Comparison of ENCODE assay signal across 10 mouse cellular contexts in genomic region chr10:62313885-62314424, GRCm38 (mm10).
DNase-seq lines count a peak whose midpoint lies in the region; ATAC-seq and TF ChIP-seq lines count a peak whose summit lies in the region.
"Had no signal": no experiment of that assay in that cellular context is flagged by ENCODE, and none has a peak within 500 bp of the region (broad histone marks: within the 10 kb centered on the region; RNA-seq: fewer than 3 reads in every experiment).

No protein-coding gene starts in this region.

- ATAC-seq in embryonic facial prominence, embryonic 11.5 days (replicated peaks; ENCODE audit: insufficient number of reproducible peaks, low FRiP score, low TSS enrichment, low read depth): no peak

- H3K27ac ChIP-seq in gastrocnemius, adult 2 months: peak overlapping the region; percentile 51
- no peak overlapping the region for H3K27ac ChIP-seq in embryonic facial prominence, embryonic 11.5 days (replicated peaks; ENCODE audit: low read depth, low read length)
- peak overlapping the region; percentile 89 for H3K27ac ChIP-seq in kidney, adult 2 months (ENCODE audit: insufficient read depth, low read depth, low read length)
- H3K27ac ChIP-seq: macrophage had no signal

- H3K9me3 ChIP-seq in embryonic facial prominence, embryonic 11.5 days (replicated peaks; ENCODE audit: control insufficient read depth, low read length): no peaks in the 10 kb centered on the region

- intact Hi-C loops in gastrocnemius, adult 2 months (cut with DNase I): no loop called here
- intact Hi-C loops in left cerebral cortex, postnatal 4 days (cut with DNase I): no loop called here

- TF ChIP-seq CTCF in gastrocnemius, adult 2 months (IDR thresholded peaks at IDR 0.05): no peak
- no peak for TF ChIP-seq CTCF in kidney, adult 2 months (conservative IDR thresholded peaks at IDR 0.05; ENCODE audit: insufficient read depth, insufficient read length, low read depth, low read length)

- H3K4me3 ChIP-seq in gastrocnemius, adult 2 months: peak overlapping the region; percentile 7
- H3K4me3 ChIP-seq in embryonic facial prominence, embryonic 11.5 days (ENCODE audit: low read depth, low read length): no peak overlapping the region
- H3K4me3 ChIP-seq in kidney, adult 2 months (ENCODE audit: insufficient read depth, low read depth, low read length): no peak overlapping the region

- no peak overlapping the region for H3K4me2 ChIP-seq in embryonic facial prominence, embryonic 11.5 days (ENCODE audit: low read depth, low read length)

- DNase-seq in gastrocnemius, adult 2 months: peak; percentile 47
- DNase-seq in gastrocnemius, postnatal 25 days: no peak
- peak; percentile 91 for DNase-seq in ES-CJ7 (ENCODE audit: low read depth, low spot score)
- no peak for DNase-seq in embryonic facial prominence, embryonic 11.5 days (ENCODE audit: low spot score)
- DNase-seq in kidney, adult 2 months: peak; percentile 80
- no peak for DNase-seq in retina, postnatal 1 day
- no peak for DNase-seq in left cerebral cortex, postnatal 4 days
- DNase-seq in thymus, postnatal 4 days: no peak
- DNase-seq: right cerebral cortex, postnatal 14 days had no signal

- 56% methylated on average over 15 of the region's 15 CpGs for WGBS in embryonic facial prominence, embryonic 11.5 days
- WGBS in kidney, adult 2 months: 17% methylated on average over 15 of the region's 15 CpGs

- H3K9ac ChIP-seq in embryonic facial prominence, embryonic 11.5 days (replicated peaks; ENCODE audit: low read length): peak overlapping the region; percentile 22; the same call in 1 of the 2 replicates

- H3K36me3 ChIP-seq in embryonic facial prominence, embryonic 11.5 days (replicated peaks; ENCODE audit: control insufficient read depth, insufficient read depth, low read depth, low read length): no peaks in the 10 kb centered on the region
- no peaks in the 10 kb centered on the region for H3K36me3 ChIP-seq in kidney, adult 2 months (ENCODE audit: control insufficient read depth, insufficient read depth, low read length)

- no peaks in the 10 kb centered on the region for H3K4me1 ChIP-seq in embryonic facial prominence, embryonic 11.5 days (ENCODE audit: control insufficient read depth, insufficient read depth, low read length)
- peaks cover 11% of the 10 kb centered on the region for H3K4me1 ChIP-seq in kidney, adult 2 months (ENCODE audit: control insufficient read depth, insufficient read depth, low read length)

- H3K27me3 ChIP-seq in embryonic facial prominence, embryonic 11.5 days (ENCODE audit: control insufficient read depth, insufficient read depth, low read length): no peaks in the 10 kb centered on the region
- no peaks in the 10 kb centered on the region for H3K27me3 ChIP-seq in kidney, adult 2 months (replicated peaks; ENCODE audit: control insufficient read depth, insufficient read depth, low read length)

- no peak for TF ChIP-seq POLR2A in kidney, adult 2 months (IDR thresholded peaks at IDR 0.05; ENCODE audit: low read depth, low read length)

Comparison
In these comparisons a context has a peak if more than half of its experiments do, and no peak if none do; other contexts are left out.
1. DNase-seq: peak in gastrocnemius, adult 2 months (single experiment), ES-CJ7 (single experiment) and kidney, adult 2 months (single experiment); none in gastrocnemius, postnatal 25 days (single experiment), embryonic facial prominence, embryonic 11.5 days (single experiment), retina, postnatal 1 day (single experiment), left cerebral cortex, postnatal 4 days (single experiment) and thymus, postnatal 4 days (single experiment).